Mouse (Mus musculus): ENCODE data around the gene Dleu7. TPM values are rescaled to one million over a fixed set of nuclear protein-coding genes. Genes with fewer than 3 reads are reported as not detected.
A peak's percentile ranks its signal among the peaks of the same experiment; 100 is the strongest.

Gene Dleu7
- total RNA-seq, 2 experiments from 2014 or later: 6.0 to 7.0 TPM

DNA sequence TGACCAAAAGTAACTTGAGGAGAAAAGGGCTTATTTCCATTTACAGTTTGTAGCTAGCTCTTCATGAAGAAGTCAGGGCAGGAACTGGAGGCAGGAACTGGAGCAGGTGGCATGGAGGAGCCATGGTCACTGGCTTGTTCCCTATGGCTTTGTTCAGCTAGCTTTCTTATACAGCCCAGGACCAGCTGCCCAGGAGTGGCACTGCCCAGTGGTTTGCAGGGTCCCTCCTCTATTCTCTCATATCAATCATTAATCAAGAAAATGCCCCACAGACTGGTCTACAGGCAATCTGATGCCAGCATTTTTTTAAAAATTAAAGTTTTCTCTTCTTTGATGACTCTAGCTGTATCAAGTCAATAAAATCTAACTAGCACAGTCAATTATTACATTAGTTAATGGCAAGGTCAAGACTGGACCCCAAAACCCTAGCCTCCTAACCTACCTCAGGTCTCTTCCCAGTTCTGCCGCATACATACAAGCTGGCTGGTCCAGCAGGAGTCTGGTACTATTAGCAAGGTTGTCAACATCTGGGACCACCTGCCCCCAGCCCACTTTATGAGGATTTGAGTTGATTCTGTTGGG is 1.4 kb downstream of the Dleu7 start:
- DNase-seq (ENCODE audit: low spot score in 2 of 2): no peak

DNA sequence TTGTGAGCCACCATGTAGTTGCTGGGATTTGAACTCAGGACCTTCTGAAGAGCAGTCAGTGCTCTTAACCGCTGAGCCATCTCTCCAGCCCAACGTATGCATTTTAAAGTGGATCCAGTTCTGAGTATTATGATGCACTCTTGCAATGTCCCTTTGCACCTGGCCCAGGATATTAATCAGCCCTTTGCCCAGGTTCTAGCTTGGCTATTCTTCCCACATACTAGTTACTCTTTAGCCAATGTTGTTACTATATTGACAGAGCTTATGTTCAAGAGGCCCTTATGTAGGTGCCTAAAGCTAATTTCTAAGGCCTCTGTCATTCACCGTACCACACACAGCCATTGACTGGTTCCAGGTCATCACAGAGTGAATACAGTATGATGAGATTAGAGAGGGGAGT is 4.1 kb downstream of the Dleu7 start:
- no peak for DNase-seq (ENCODE audit: low spot score in 2 of 2)

GRCm38 (mm10) chr14:62282974-62283373 is 9.9 kb downstream of the Dleu7 start:
- no peak for DNase-seq (ENCODE audit: low spot score in 2 of 2)

GRCm38 (mm10) chr14:62273604-62274003 is 19.2 kb downstream of the Dleu7 start:
- DNase-seq (ENCODE audit: low spot score in 2 of 2): no peak

DNA sequence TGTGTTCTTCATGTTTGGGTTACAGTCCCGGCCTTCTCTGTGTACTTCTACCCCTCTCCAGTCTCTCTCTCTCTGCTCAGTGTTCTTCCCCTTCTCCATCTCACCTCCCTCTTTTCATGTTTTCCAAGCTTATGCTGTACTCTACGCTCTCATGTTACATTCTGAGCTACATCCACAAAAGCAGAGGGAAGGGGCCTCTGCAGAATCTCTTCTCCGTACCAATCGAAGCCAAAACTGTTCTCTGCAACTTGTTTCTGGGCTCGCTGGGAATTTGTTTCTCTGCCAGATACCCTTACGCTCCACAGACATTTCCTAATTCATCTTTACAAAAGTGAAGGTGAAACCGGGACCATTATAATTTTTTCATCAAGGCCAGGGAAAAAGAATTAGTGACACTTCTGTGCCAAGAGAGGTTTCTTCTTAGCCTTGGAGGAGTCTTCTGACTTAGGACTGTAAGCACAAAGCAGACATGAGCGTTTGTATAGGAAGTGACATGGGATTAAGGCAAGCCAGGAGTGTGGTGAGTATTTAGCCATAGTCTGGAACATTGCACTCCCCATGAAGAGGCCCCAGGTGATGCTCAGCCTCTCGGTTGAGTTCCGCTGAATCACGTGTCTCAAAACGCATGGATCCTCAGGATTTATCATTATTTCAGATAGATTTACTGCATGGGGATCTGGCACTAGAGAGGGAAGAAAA is 22.0 kb downstream of the Dleu7 start:
- no peak for DNase-seq (ENCODE audit: low spot score in 2 of 2)

GRCm38 (mm10) chr14:62258978-62259536 is 33.8 kb downstream of the Dleu7 start:
- no peak for DNase-seq (ENCODE audit: low spot score in 2 of 2)

DNA sequence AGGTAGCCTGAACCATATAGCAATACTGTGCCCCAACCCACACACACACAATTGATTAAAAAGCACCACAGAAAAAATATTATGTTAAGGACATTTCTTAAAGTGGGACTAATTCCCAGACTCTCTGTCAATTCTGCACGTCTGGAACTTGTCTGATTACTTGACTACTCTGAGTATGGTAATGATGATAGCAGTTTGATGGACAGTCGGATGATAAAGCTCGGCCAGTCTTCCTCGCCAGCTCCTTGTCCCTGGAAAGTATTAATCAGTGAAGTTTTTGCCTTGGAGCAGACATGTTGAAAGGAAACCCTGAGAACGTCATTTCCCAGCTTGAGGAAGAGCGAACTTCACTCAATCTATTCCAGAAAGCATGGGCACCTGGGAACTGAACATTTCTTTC is 34.7 kb downstream of the Dleu7 start:
- DNase-seq (ENCODE audit: low spot score in 2 of 2): no peak

DNA sequence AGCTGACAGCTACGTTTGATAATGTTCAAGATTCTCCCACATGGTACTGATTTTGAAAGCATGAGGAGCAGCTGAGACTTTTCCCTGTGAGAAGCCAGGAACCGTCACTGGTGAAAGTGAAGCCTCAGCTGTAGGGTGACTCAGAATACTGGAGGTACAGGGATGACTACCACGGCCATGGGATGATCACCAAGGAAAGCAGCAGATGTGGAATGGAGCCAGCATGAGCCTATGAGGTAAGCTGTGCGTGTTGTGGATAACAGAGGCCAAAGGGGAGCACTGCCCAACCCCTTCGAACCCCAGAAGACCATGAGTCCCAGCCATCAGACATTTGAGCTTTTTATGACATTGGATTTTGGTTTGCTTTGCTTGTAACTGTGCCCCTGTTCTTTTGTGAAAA is 36.8 kb downstream of the Dleu7 start:
- DNase-seq (ENCODE audit: low spot score in 2 of 2): no peak

GRCm38 (mm10) chr14:62254371-62254770 is 38.5 kb downstream of the Dleu7 start:
- DNase-seq (ENCODE audit: low spot score in 2 of 2): no peak

DNA sequence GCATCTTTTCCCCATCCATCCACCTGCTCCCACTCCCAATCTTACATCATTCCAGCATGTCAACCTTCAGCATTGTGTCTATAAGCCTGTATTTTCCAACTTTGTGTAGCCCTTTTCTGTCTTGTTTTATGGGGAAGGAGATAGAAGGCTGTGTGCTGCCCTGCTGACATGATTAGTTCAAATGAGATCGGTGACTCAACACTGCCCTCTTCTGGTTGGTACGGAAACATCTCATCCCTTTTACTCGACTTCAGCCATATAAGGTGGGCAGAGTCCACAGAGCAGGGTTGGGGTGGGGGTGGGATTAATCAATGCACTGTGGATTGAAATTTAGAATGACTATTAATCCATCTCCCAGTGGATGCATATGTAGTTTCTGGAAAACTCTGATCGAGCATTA is 40.8 kb downstream of the Dleu7 start:
- DNase-seq (ENCODE audit: low spot score in 2 of 2): peak; percentile 55 to 61

DNA sequence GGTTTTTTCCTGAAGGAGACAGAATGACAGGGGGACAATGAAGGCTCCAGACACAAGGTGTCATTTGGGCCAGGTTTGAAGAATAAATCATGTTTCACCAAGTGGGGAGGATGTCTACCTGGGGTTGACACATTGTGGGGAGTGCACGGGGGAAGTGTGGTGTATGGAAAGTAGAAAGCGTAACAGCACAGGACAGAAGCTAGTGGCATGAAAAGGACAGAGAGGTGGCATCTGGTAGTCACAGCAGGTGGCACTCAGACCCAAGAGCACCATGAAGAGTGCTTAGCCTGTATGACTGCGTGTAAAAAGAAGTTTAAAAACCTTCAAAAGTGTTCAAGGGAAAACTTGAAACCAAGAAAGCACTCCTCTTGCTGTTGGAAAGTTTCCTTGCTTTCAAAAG is 42.8 kb downstream of the Dleu7 start:
- DNase-seq (ENCODE audit: low spot score in 2 of 2): no peak

- DNase-seq (ENCODE audit: low spot score in 2 of 2): no peak
Measured at GRCm38 (mm10) chr14:62249251-62249650, 43.6 kb downstream of the Dleu7 start.

GRCm38 (mm10) chr14:62248796-62249195 is 44.1 kb downstream of the Dleu7 start:
- no peak for DNase-seq (ENCODE audit: low spot score in 2 of 2)

GRCm38 (mm10) chr14:62248345-62248744 is 44.5 kb downstream of the Dleu7 start:
- DNase-seq (ENCODE audit: low spot score in 2 of 2): no peak

- DNase-seq (ENCODE audit: low spot score in 2 of 2): no peak
Measured at GRCm38 (mm10) chr14:62245557-62245956, 47.3 kb downstream of the Dleu7 start.

- DNase-seq (ENCODE audit: low spot score in 2 of 2): no peak
Measured at GRCm38 (mm10) chr14:62243530-62243929, 49.3 kb downstream of the Dleu7 start.

- DNase-seq (ENCODE audit: low spot score in 2 of 2): no peak
Measured at GRCm38 (mm10) chr14:62235969-62236368, 56.9 kb downstream of the Dleu7 start.

DNA sequence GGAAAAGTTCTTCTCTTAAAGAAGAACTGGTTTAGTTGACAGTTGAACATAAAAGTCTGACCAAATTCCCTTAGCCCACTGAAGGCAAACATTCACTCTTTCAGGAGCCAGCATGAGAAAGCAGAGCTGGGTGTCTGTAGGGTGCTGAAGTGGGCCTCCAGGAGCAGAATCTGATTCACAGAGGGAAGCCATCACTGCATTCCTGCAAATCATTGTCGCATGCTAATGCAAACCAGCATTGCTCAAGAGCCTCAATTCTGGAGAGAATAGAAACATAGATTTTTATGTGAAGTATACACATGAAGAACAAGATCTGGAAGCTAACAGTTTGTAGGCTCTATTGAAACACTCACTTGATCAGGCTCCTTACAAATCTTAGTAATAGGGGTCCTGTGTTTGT is 57.6 kb downstream of the Dleu7 start:
- DNase-seq (ENCODE audit: low spot score in 2 of 2): no peak

DNA sequence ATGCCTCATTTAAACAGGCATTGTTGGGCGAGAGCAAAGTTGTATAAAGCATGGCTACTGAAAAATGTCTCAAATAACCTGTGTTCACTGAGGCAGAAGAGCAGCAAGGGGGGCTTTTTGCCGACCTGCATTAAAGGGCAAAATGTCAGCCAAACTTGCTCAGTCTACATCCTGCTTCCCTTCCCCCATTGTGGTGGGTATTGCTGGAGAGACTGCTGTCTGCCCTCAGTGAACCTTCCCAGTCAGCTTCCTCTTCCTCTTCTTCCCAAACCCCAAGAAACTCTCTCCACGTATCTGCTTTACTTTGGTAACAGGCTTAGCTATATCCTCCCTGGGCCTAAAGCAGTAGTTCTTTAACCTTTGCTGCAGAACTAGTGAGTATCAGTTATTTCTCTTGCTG is 61.9 kb downstream of the Dleu7 start:
- no peak for DNase-seq (ENCODE audit: low spot score in 2 of 2)

DNA sequence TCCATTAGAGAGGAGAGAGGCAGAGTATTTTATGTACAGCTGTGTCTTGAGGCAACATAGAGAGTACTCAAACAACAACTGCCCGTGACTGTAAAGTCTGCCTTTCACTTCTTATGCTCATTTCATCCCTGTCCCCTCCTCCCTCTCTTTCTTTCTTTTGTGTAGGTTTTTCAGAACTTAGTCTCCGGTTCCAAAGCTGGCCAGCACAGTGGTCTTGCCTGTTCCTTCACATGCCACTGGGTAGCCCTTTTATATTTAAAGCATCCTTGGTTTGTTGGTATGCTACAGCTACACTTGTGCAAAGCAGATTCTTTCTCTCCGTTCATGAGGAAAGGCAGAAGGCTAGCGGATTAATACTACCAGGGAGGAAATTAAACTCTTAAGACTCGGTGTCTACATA is 65.7 kb downstream of the Dleu7 start:
- DNase-seq (ENCODE audit: low spot score in 2 of 2): peak in 1 of 2 experiments; percentile 4

- DNase-seq (ENCODE audit: low spot score in 2 of 2): peak; percentile 30 to 31
Measured at GRCm38 (mm10) chr14:62226576-62227047, 66.2 kb downstream of the Dleu7 start.
